ENCODE assay signal across 14 mouse cellular contexts in genomic region chr15:97989544-97989943, GRCm38 (mm10). TPM values are rescaled to one million over a fixed set of nuclear protein-coding genes. Genes with fewer than 3 reads are reported as not detected.
DNase-seq lines count a peak whose midpoint lies in the region; ATAC-seq lines count a peak whose summit lies in the region.
"Had no signal": no experiment of that assay in that cellular context is flagged by ENCODE, and none has a peak within 500 bp of the region (broad histone marks: within the 10 kb centered on the region; RNA-seq: fewer than 3 reads in every experiment).

No protein-coding gene starts in this region.

- H3K9me3 ChIP-seq in heart, embryonic 13.5 days = no peaks in the 10 kb centered on the region
- no peaks in the 10 kb centered on the region for H3K9me3 ChIP-seq in hindbrain, embryonic 13.5 days
- H3K9me3 ChIP-seq in midbrain, embryonic 15.5 days = no peaks in the 10 kb centered on the region
- H3K9me3 ChIP-seq: intestine, embryonic 15.5 days; liver, embryonic 12.5 days had no signal

- WGBS in heart, embryonic 13.5 days = 76% methylated on average over 1 of the region's 1 CpGs
- 0% methylated on average over 1 of the region's 1 CpGs for WGBS in hindbrain, embryonic 13.5 days
- WGBS in midbrain, embryonic 15.5 days = 10% methylated on average over 1 of the region's 1 CpGs

- ATAC-seq in heart, embryonic 13.5 days (ENCODE audit: extremely low read depth, insufficient number of reproducible peaks, low FRiP score, low TSS enrichment) = no peak
- no peak for ATAC-seq in hindbrain, embryonic 13.5 days (ENCODE audit: low FRiP score)
- ATAC-seq in midbrain, embryonic 15.5 days (replicated peaks) = no peak
- ATAC-seq in granulocyte monocyte progenitor cell, adult 5-6 weeks (replicated peaks; ENCODE audit: poor library complexity, severe bottlenecking) = no peak
- ATAC-seq: intestine, embryonic 15.5 days; liver, embryonic 12.5 days had no signal

- H3K27ac ChIP-seq in heart, embryonic 13.5 days (replicated peaks) = no peak overlapping the region
- H3K27ac ChIP-seq in hindbrain, embryonic 13.5 days = peak overlapping the region; percentile 78
- peak overlapping the region; percentile 77 for H3K27ac ChIP-seq in midbrain, embryonic 15.5 days
- H3K27ac ChIP-seq: heart, adult 2 months; intestine, embryonic 15.5 days; liver, embryonic 12.5 days; macrophage had no signal

- peaks cover 35% of the 10 kb centered on the region for H3K4me1 ChIP-seq in heart, embryonic 13.5 days
- H3K4me1 ChIP-seq in hindbrain, embryonic 13.5 days (replicated peaks) = peaks cover 50% of the 10 kb centered on the region
- peaks cover 44% of the 10 kb centered on the region for H3K4me1 ChIP-seq in midbrain, embryonic 15.5 days

- no peak overlapping the region for H3K4me2 ChIP-seq in heart, embryonic 13.5 days
- no peak overlapping the region for H3K4me2 ChIP-seq in hindbrain, embryonic 13.5 days
- H3K4me2 ChIP-seq in midbrain, embryonic 15.5 days = no peak overlapping the region
- H3K4me2 ChIP-seq: intestine, embryonic 15.5 days; liver, embryonic 12.5 days had no signal

- peaks cover 26% of the 10 kb centered on the region; the same call in 1 of the 2 replicates for H3K36me3 ChIP-seq in heart, embryonic 13.5 days
- H3K36me3 ChIP-seq in hindbrain, embryonic 13.5 days = peaks cover 32% of the 10 kb centered on the region
- H3K36me3 ChIP-seq in midbrain, embryonic 15.5 days (replicated peaks) = no peaks in the 10 kb centered on the region
- H3K36me3 ChIP-seq: intestine, embryonic 15.5 days; liver, embryonic 12.5 days had no signal

- no peak overlapping the region for H3K4me3 ChIP-seq in heart, embryonic 13.5 days
- H3K4me3 ChIP-seq in hindbrain, embryonic 13.5 days = no peak overlapping the region
- no peak overlapping the region for H3K4me3 ChIP-seq in midbrain, embryonic 15.5 days
- H3K4me3 ChIP-seq: heart, adult 2 months; intestine, embryonic 15.5 days; liver, embryonic 12.5 days had no signal

- DNase-seq in heart, postnatal 10 days = no peak
- DNase-seq in embryo, embryonic 9.5 days (ENCODE audit: extremely low spot score) = peak; percentile 75
- no peak for DNase-seq in thymus, postnatal 10 days (ENCODE audit: low spot score in 2 of 2)
- no peak for DNase-seq in adrenal gland, adult 8-10 months
- DNase-seq: adrenal gland, postnatal 10 days; cerebellum, adult 9-11 months; heart, adult 2 months had no signal

- intact Hi-C loops in heart, postnatal 10 days (cut with DNase I) = no loop called here

- 0 out of 2 replicates have a peak overlapping the region, but pooled peaks have one; percentile 10 for H3K9ac ChIP-seq in heart, embryonic 13.5 days
- peak overlapping the region; percentile 39; the same call in 1 of the 2 replicates for H3K9ac ChIP-seq in hindbrain, embryonic 13.5 days
- H3K9ac ChIP-seq in midbrain, embryonic 15.5 days = no peak overlapping the region
- H3K9ac ChIP-seq: intestine, embryonic 15.5 days; liver, embryonic 12.5 days had no signal

- no peaks in the 10 kb centered on the region for H3K27me3 ChIP-seq in heart, embryonic 13.5 days (replicated peaks)
- H3K27me3 ChIP-seq in hindbrain, embryonic 13.5 days = no peaks in the 10 kb centered on the region
- no peaks in the 10 kb centered on the region for H3K27me3 ChIP-seq in midbrain, embryonic 15.5 days (replicated peaks)
- H3K27me3 ChIP-seq: intestine, embryonic 15.5 days had no signal

RNA-seq across cellular contexts. Expression of gene Col2a1, which starts 15.0 kb away (rescaled TPM):
- 26.1 and 27.8 TPM in 2 replicates for polyA plus RNA-seq in heart, embryonic 13.5 days (2015; fragmentation: Nextera tagmentation; extraction: Ambion mirVana)
- under 1 TPM; 0.62 to 0.84 TPM for total RNA-seq in heart, postnatal 10 days (2021)
- 53.5 and 69.4 TPM in 2 replicates for polyA plus RNA-seq in hindbrain, embryonic 13.5 days (2015; fragmentation: Nextera tagmentation; extraction: Ambion mirVana)
- polyA plus RNA-seq in midbrain, embryonic 15.5 days (2015; fragmentation: Nextera tagmentation; extraction: Ambion mirVana) = 34.7 and 35.7 TPM in 2 replicates
- not detected in 2 replicates for total RNA-seq in granulocyte monocyte progenitor cell, adult 5-6 weeks (2014; fragmentation: Nextera tagmentation)
- total RNA-seq in granulocyte monocyte progenitor cell, adult 5-6 weeks (2017) = not detected in 2 replicates
- under 1 TPM in 1 of 4 experiments, not detected in 3; 0.28 TPM for total RNA-seq in adrenal gland, adult 8-10 months (2022)
- polyA plus RNA-seq: macrophage had no signal

RNA-seq across cellular contexts. Expression of gene Tmem106c, which starts 25.5 kb away (rescaled TPM):
- polyA plus RNA-seq in heart, embryonic 13.5 days (2015; fragmentation: Nextera tagmentation; extraction: Ambion mirVana) = 29.6 and 36.5 TPM in 2 replicates
- 10 to 100 TPM; 16.6 to 20.9 TPM for total RNA-seq in heart, postnatal 10 days (2021)
- 53.6 and 58.3 TPM in 2 replicates for polyA plus RNA-seq in hindbrain, embryonic 13.5 days (2015; fragmentation: Nextera tagmentation; extraction: Ambion mirVana)
- polyA plus RNA-seq in midbrain, embryonic 15.5 days (2015; fragmentation: Nextera tagmentation; extraction: Ambion mirVana) = 56.2 and 58.9 TPM in 2 replicates
- 48.8 and 61.7 TPM in 2 replicates for total RNA-seq in granulocyte monocyte progenitor cell, adult 5-6 weeks (2014; fragmentation: Nextera tagmentation)
- 29.0 and 32.7 TPM in 2 replicates for total RNA-seq in granulocyte monocyte progenitor cell, adult 5-6 weeks (2017)
- total RNA-seq in adrenal gland, adult 8-10 months (2022) = 10 to 100 TPM; 69.3 to 87.1 (median 77.0) TPM
